18 mouse cellular contexts compared by ENCODE assay signal in the genomic region with DNA sequence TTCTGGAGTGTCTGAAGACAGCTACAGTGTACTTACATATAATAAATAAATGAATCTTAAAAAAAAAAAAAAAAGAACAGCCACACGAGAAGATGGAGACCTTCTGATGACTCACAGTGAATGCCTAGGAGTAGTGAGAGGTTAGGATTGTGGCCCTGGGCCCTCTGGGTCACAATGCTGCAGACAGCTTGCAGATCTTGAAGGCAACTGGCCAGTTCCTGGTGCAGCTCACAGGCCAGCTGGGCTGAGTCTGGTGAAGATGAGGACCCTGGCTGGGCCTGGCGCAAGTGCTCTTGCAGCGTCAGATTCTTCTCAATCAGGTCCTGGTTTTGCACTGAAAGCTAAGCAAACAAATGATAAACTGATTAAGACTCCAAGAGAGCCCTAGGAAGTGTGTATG. TPM values are rescaled to one million over a fixed set of nuclear protein-coding genes. Genes with fewer than 3 reads are reported as not detected.
DNase-seq lines count a peak whose midpoint lies in the region; TF ChIP-seq lines count a peak whose summit lies in the region.
"Had no signal": no experiment of that assay in that cellular context is flagged by ENCODE, and none has a peak within 500 bp of the region (broad histone marks: within the 10 kb centered on the region; RNA-seq: fewer than 3 reads in every experiment).

No protein-coding gene starts in this region.

- no peak for TF ChIP-seq CTCF in embryonic fibroblast, embryonic 13.5 days (IDR thresholded peaks at IDR 0.05; ENCODE audit: borderline replicate concordance, insufficient read depth, low read length)

- TF ChIP-seq POLR2A in embryonic fibroblast, embryonic 13.5 days (IDR thresholded peaks at IDR 0.05; ENCODE audit: low read depth, low read length) = no peak

- peak overlapping the region; percentile 62 for H3K27ac ChIP-seq in embryonic fibroblast, embryonic 13.5 days (ENCODE audit: insufficient read depth, low read length)
- H3K27ac ChIP-seq: embryonic facial prominence, embryonic 10.5 days; forebrain, embryonic 10.5 days; heart, adult 2 months; heart, embryonic 15.5 days; hindbrain, embryonic 10.5 days had no signal

- H3K4me1 ChIP-seq in embryonic fibroblast, embryonic 13.5 days (ENCODE audit: control insufficient read depth, insufficient read depth, low read length) = peaks cover 4% of the 10 kb centered on the region

- peak; percentile 68 for DNase-seq in heart, adult 11 months
- no peak for DNase-seq in heart, postnatal 36 days
- DNase-seq in MN1 (ENCODE audit: low spot score) = peak; percentile 66
- no peak for DNase-seq in retina, postnatal 1 day
- no peak for DNase-seq in embryo, embryonic 10.5 days (ENCODE audit: low spot score)
- no peak for DNase-seq in urinary bladder, adult 2 months (ENCODE audit: low spot score)
- DNase-seq: adrenal gland, postnatal 14 days; cerebellum, adult 18-20 months; cerebellum, adult 9-11 months; cerebellum, postnatal 36 days; heart, postnatal 14 days had no signal

- intact Hi-C loops in heart, postnatal 36 days (cut with DNase I) = no loop called here

- no peak overlapping the region for H3K4me3 ChIP-seq in embryonic fibroblast, embryonic 13.5 days (ENCODE audit: insufficient read depth, low read length)
- H3K4me3 ChIP-seq: embryonic facial prominence, embryonic 10.5 days; erythroblast, embryonic 14.5 days; forebrain, embryonic 10.5 days; heart, adult 2 months; heart, embryonic 15.5 days; hindbrain, embryonic 10.5 days had no signal

RNA-seq across cellular contexts. Expression of gene Sh3bgrl3, which starts 3.5 kb away (rescaled TPM):
- 10 to 100 TPM; 36.4 to 39.9 TPM for total RNA-seq in heart, postnatal 36 days (2021)
- 317 and 335 TPM in 2 replicates for polyA plus RNA-seq in embryonic fibroblast, embryonic 13.5 days (2011; ENCODE audit: insufficient read length, low read depth, missing spikeins)
- polyA plus RNA-seq in urinary bladder, adult 2 months (2012; rRNA removed) = 337 and 349 TPM in 2 replicates

RNA-seq across cellular contexts. Expression of gene Ubxn11, which starts 29.7 kb away (rescaled TPM):
- 1 to 10 TPM; 1.6 to 1.9 TPM for total RNA-seq in heart, postnatal 36 days (2021)
- 2.6 TPM in 2 replicates for polyA plus RNA-seq in embryonic fibroblast, embryonic 13.5 days (2011; ENCODE audit: insufficient read length, low read depth, missing spikeins)
- 4.1 and 4.2 TPM in 2 replicates for polyA plus RNA-seq in urinary bladder, adult 2 months (2012; rRNA removed)

RNA-seq across cellular contexts. Expression of gene Cd52, which starts 37.2 kb away (rescaled TPM):
- total RNA-seq in heart, postnatal 36 days (2021) = 1 to 10 TPM; 3.1 to 4.6 TPM
- polyA plus RNA-seq in embryonic fibroblast, embryonic 13.5 days (2011; ENCODE audit: insufficient read length, low read depth, missing spikeins) = 1.0 and 6.0 TPM in 2 replicates
- 31.3 and 32.6 TPM in 2 replicates for polyA plus RNA-seq in urinary bladder, adult 2 months (2012; rRNA removed)

RNA-seq across cellular contexts. Expression of gene Cep85, which starts 54.8 kb away (rescaled TPM):
- 10 to 100 TPM; 49.1 to 50.9 TPM for total RNA-seq in heart, postnatal 36 days (2021)
- 17.4 and 22.1 TPM in 2 replicates for polyA plus RNA-seq in embryonic fibroblast, embryonic 13.5 days (2011; ENCODE audit: insufficient read length, low read depth, missing spikeins)
- polyA plus RNA-seq in urinary bladder, adult 2 months (2012; rRNA removed) = 22.9 and 23.6 TPM in 2 replicates

Comparison
In these comparisons a context has a peak if more than half of its experiments do, and no peak if none do; other contexts are left out.
1. DNase-seq: peak in heart, adult 11 months (single experiment) and MN1 (single experiment); none in heart, postnatal 36 days (0 of 2), retina, postnatal 1 day (single experiment), embryo, embryonic 10.5 days (single experiment) and urinary bladder, adult 2 months (single experiment).